34 mouse cellular contexts compared by ENCODE assay signal in the genomic region with DNA sequence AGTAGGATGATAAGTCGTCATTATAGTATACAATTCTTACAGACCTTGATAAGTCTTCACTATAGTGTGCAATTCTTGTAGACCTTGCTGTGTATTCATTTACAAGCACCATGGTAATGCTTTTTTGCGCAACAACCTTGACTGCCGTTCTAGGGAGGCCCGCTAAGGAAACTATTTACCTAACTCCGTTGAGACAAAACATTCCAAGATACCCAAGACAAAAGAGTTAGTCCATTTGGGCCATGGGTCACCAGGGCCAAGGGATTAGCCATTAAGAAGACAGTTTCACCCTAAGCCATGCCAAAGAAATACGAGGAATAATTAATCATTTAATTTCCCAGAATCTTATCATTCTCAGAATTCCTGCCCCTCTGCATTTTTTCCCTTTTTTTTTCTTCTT.
"Had no signal": no experiment of that assay in that cellular context is flagged by ENCODE, and none has a peak within 500 bp of the region (broad histone marks: within the 10 kb centered on the region; RNA-seq: fewer than 3 reads in every experiment).

No protein-coding gene starts in this region.

- H3K9ac ChIP-seq: heart, embryonic 12.5 days; heart, embryonic 13.5 days; heart, embryonic 15.5 days; hindbrain, embryonic 12.5 days; hindbrain, embryonic 13.5 days; hindbrain, embryonic 14.5 days; hindbrain, embryonic 15.5 days; intestine, embryonic 15.5 days; kidney, embryonic 15.5 days had no signal

- H3K36me3 ChIP-seq: heart, embryonic 10.5 days; heart, embryonic 12.5 days; heart, embryonic 13.5 days; heart, embryonic 15.5 days; hindbrain, embryonic 10.5 days; hindbrain, embryonic 12.5 days; hindbrain, embryonic 13.5 days; hindbrain, embryonic 15.5 days; intestine, embryonic 15.5 days; kidney, embryonic 15.5 days had no signal

- H3K27ac ChIP-seq: heart, embryonic 10.5 days; heart, embryonic 13.5 days; heart, embryonic 15.5 days; hindbrain, embryonic 10.5 days; hindbrain, embryonic 12.5 days; hindbrain, embryonic 13.5 days; hindbrain, embryonic 14.5 days; hindbrain, embryonic 15.5 days; hindbrain, postnatal 0 days; intestine, embryonic 15.5 days; kidney, embryonic 15.5 days; kidney, postnatal 0 days; layer of hippocampus, adult 2 months had no signal

- H3K4me1 ChIP-seq: heart, embryonic 10.5 days; heart, embryonic 12.5 days; heart, embryonic 13.5 days; heart, embryonic 15.5 days; hindbrain, embryonic 10.5 days; hindbrain, embryonic 12.5 days; hindbrain, embryonic 13.5 days; hindbrain, embryonic 15.5 days; intestine, embryonic 15.5 days; kidney, embryonic 15.5 days had no signal

- H3K4me3 ChIP-seq: heart, embryonic 10.5 days; heart, embryonic 12.5 days; heart, embryonic 13.5 days; heart, embryonic 15.5 days; hindbrain, embryonic 10.5 days; hindbrain, embryonic 12.5 days; hindbrain, embryonic 13.5 days; hindbrain, embryonic 15.5 days; intestine, embryonic 15.5 days; kidney, embryonic 15.5 days; layer of hippocampus, adult 2 months had no signal

- ATAC-seq: hindbrain, embryonic 16.5 days; hindbrain, postnatal 0 days; inflammation-experienced regulatory T-cells, adult 6 months; intestine, embryonic 15.5 days; intestine, embryonic 16.5 days; intestine, postnatal 0 days had no signal

- H3K9me3 ChIP-seq: heart, embryonic 10.5 days; heart, embryonic 12.5 days; heart, embryonic 13.5 days; heart, embryonic 15.5 days; hindbrain, embryonic 10.5 days; hindbrain, embryonic 12.5 days; hindbrain, embryonic 13.5 days; hindbrain, embryonic 15.5 days; intestine, embryonic 15.5 days; kidney, embryonic 15.5 days had no signal

- H3K27me3 ChIP-seq: heart, embryonic 12.5 days; heart, embryonic 13.5 days; heart, embryonic 15.5 days; hindbrain, embryonic 12.5 days; hindbrain, embryonic 13.5 days; hindbrain, embryonic 15.5 days; intestine, embryonic 15.5 days; kidney, embryonic 15.5 days had no signal

- H3K4me2 ChIP-seq: heart, embryonic 11.5 days; heart, embryonic 12.5 days; heart, embryonic 13.5 days; heart, embryonic 15.5 days; hindbrain, embryonic 12.5 days; hindbrain, embryonic 13.5 days; hindbrain, embryonic 14.5 days; hindbrain, embryonic 15.5 days; intestine, embryonic 15.5 days; kidney, embryonic 15.5 days had no signal

- DNase-seq: heart, postnatal 10 days; heart, postnatal 14 days; heart, postnatal 36 days; heart, postnatal 4 days; kidney, adult 18-20 months; kidney, adult 2 months; kidney, adult 8-10 months; kidney, adult 9 months; kidney, postnatal 10 days; kidney, postnatal 14 days; kidney, postnatal 25 days; kidney, postnatal 36 days; kidney, postnatal 4 days; layer of hippocampus, adult 9-11 months; layer of hippocampus, postnatal 36 days had no signal
